ENCODE assay signal across 14 mouse cellular contexts in genomic region chr15:30974991-30975775, GRCm38 (mm10).
DNase-seq lines count a peak whose midpoint lies in the region; TF ChIP-seq lines count a peak whose summit lies in the region.
"Had no signal": no experiment of that assay in that cellular context is flagged by ENCODE, and none has a peak within 500 bp of the region (broad histone marks: within the 10 kb centered on the region; RNA-seq: fewer than 3 reads in every experiment).

No protein-coding gene starts in this region.

- TF ChIP-seq CTCF in layer of hippocampus, adult 2 months (conservative IDR thresholded peaks at IDR 0.05) = no peak
- TF ChIP-seq CTCF in brain, embryonic 14.5 days (IDR thresholded peaks at IDR 0.05; ENCODE audit: borderline replicate concordance, extremely low read depth, insufficient read depth, insufficient read length) = no peak

- no peak overlapping the region for H3K4me3 ChIP-seq in layer of hippocampus, adult 2 months
- H3K4me3 ChIP-seq: forebrain, embryonic 12.5 days; midbrain, embryonic 12.5 days; neural tube, embryonic 13.5 days had no signal

- no peak for TF ChIP-seq POLR2A in brain, embryonic 14.5 days (IDR thresholded peaks at IDR 0.05; ENCODE audit: borderline replicate concordance, extremely low read depth, insufficient read depth, insufficient read length, poor library complexity, severe bottlenecking)

- H3K27ac ChIP-seq in layer of hippocampus, adult 2 months = peak overlapping the region; percentile 39; the same call in 1 of the 2 replicates
- H3K27ac ChIP-seq: forebrain, embryonic 12.5 days; midbrain, embryonic 12.5 days; neural tube, embryonic 13.5 days had no signal

- peak in 1 of 2 experiments; percentile 23 for DNase-seq in layer of hippocampus, adult 2 months (ENCODE audit: low spot score in 2 of 2)
- no peak for DNase-seq in layer of hippocampus, postnatal 14 days (ENCODE audit: low spot score in 2 of 2)
- peak; percentile 13 for DNase-seq in R1 (ENCODE audit: low read depth, low spot score)
- peak; percentile 39 for DNase-seq in brain, embryonic 14.5 days (ENCODE audit: low read depth)
- peak; percentile 34 for DNase-seq in lung, postnatal 10 days
- no peak for DNase-seq in ovary, postnatal 36 days (ENCODE audit: low spot score)
- no peak for DNase-seq in cerebellum, adult 9-11 months
- no peak for DNase-seq in heart, postnatal 4 days
- DNase-seq: cerebellum, adult 9-10 months; heart, postnatal 36 days; kidney, adult 11 months had no signal

Comparison
In these comparisons a context has a peak if more than half of its experiments do, and no peak if none do; other contexts are left out.
1. DNase-seq: peak in R1 (single experiment), brain, embryonic 14.5 days (single experiment) and lung, postnatal 10 days (single experiment); none in layer of hippocampus, postnatal 14 days (0 of 2), ovary, postnatal 36 days (single experiment), cerebellum, adult 9-11 months (single experiment) and heart, postnatal 4 days (single experiment).